Mouse (Mus musculus) midbrain, embryonic 13.5 days (tissue): Measurements from ENCODE around the gene Sult2b1. TPM values are rescaled to one million over a fixed set of nuclear protein-coding genes. Genes with fewer than 3 reads are reported as not detected.

Experiments
- ATAC-seq: fragments of 200-750 bp; cut with Nextera tagmentation; 2 replicates; pipeline ENCODE4 v1.8.0; 2017; ENCODE audit warnings: mild to moderate bottlenecking, moderate TSS enrichment, moderate library complexity
- H3K27ac ChIP-seq: fragments of 300-500 bp; sonication (generic); 2 replicates; pipeline ENCODE4 v1.5.1; 2015; ENCODE audit warnings: inconsistent platforms, mild to moderate bottlenecking, moderate library complexity
- H3K27me3 ChIP-seq: fragments of 300-500 bp; sonication (generic); 2 replicates; pipeline ENCODE4 v1.6.1; 2015; ENCODE audit warnings: mild to moderate bottlenecking, inconsistent platforms
- H3K36me3 ChIP-seq: fragments of 300-500 bp; sonication (generic); 2 replicates; pipeline ENCODE4 v1.6.1; 2015; ENCODE audit warnings: mild to moderate bottlenecking, inconsistent platforms
- H3K4me1 ChIP-seq: fragments of 300-500 bp; sonication (generic); replicated peaks from 2 replicates; pipeline ENCODE4 v1.6.1; 2015; ENCODE audit warnings: inconsistent platforms
- H3K4me2 ChIP-seq: fragments of 300-500 bp; sonication (generic); replicated peaks from 2 replicates; pipeline ENCODE4 v1.6.1; 2015; ENCODE audit warnings: moderate library complexity, mild to moderate bottlenecking, inconsistent platforms
- H3K4me3 ChIP-seq: fragments of 300-500 bp; sonication (generic); replicated peaks from 2 replicates; pipeline ENCODE4 v1.5.1; 2015; ENCODE audit warnings: mild to moderate bottlenecking, inconsistent platforms
- H3K9ac ChIP-seq: fragments of 300-500 bp; sonication (generic); replicated peaks from 2 replicates; pipeline ENCODE4 v1.6.1; 2015; ENCODE audit warnings: mild to moderate bottlenecking, inconsistent platforms
- H3K9me3 ChIP-seq: fragments of 300-500 bp; sonication (generic); 2 replicates; pipeline ENCODE4 v1.6.1; 2016; ENCODE audit warnings: mild to moderate bottlenecking, inconsistent platforms
- WGBS: fragments of 180-500 bp; shearing (Covaris S2); methylation state at CpG from one replicate; pipeline ENCODE4 v1.1.7; 2015; 5-methylcytosine and 5-hydroxymethylcytosine counted together
- polyA plus RNA-seq: library from polyadenylated mRNA; unstranded; fragments of >200 nt; fragmentation: Nextera tagmentation; extraction: Ambion mirVana; gene quantifications from 2 replicates; pipeline ENCODE4 v1.2.1, GENCODE M21; 2015

The Sult2b1 gene
- polyA plus RNA-seq, 1 experiment from 2014 or later: 5.6 TPM

GRCm38 (mm10) chr7:45815323-45815983, 31.0 kb upstream of the Sult2b1 start:
- Histone ChIP-seq H3K36me3 (peaks cover 25% of the 10 kb centered on the region), H3K9me3 (no peaks in the 10 kb centered on the region), H3K4me2 (peak overlapping the region; percentile 53), H3K4me1 (peaks cover 36% of the 10 kb centered on the region), H3K9ac (peak overlapping the region; percentile 19), H3K27me3 (peaks cover 19% of the 10 kb centered on the region), H3K4me3 (peak overlapping the region; percentile 31; the same call in 1 of the 2 replicates), H3K27ac (peak overlapping the region; percentile 70)
- no peak for ATAC-seq
- 18% methylated on average over 10 of the region's 10 CpGs for WGBS

GRCm38 (mm10) chr7:45814841-45815240, 30.4 kb upstream of the Sult2b1 start:
- Histone ChIP-seq H3K36me3 (peaks cover 31% of the 10 kb centered on the region), H3K27me3 (peaks cover 12% of the 10 kb centered on the region), H3K27ac (peak overlapping the region; percentile 70), H3K4me3 (peak overlapping the region; percentile 31), H3K4me1 (peaks cover 36% of the 10 kb centered on the region), H3K4me2 (peak overlapping the region; percentile 53), H3K9me3 (no peaks in the 10 kb centered on the region), H3K9ac (no peak overlapping the region; the same call in 1 of the 2 replicates)
- under 1% methylated on average over 5 of the region's 5 CpGs for WGBS
- no peak for ATAC-seq

GRCm38 (mm10) chr7:45813787-45814779, 29.6 kb upstream of the Sult2b1 start, which contains the start of gene Cyth2:
Gene Cyth2 (minus strand): TSS chr7:45814581.
- WGBS: under 1% methylated on average over 61 of the region's 92 CpGs
- peaks cover 42% of the 10 kb centered on the region for H3K4me1 ChIP-seq
- no peaks in the 10 kb centered on the region for H3K9me3 ChIP-seq
- ATAC-seq: peak; percentile 99
- peaks cover 39% of the 10 kb centered on the region for H3K36me3 ChIP-seq
- peak within 1 kb of the TSS; percentile 94 for H3K4me2 ChIP-seq
- H3K9ac ChIP-seq: peak within 1 kb of the TSS; percentile 99
- peak within 1 kb of the TSS; percentile 100 for H3K27ac ChIP-seq
- H3K4me3 ChIP-seq: peak within 1 kb of the TSS; percentile 91
- H3K27me3 ChIP-seq: peaks cover 9% of the 10 kb centered on the region

GRCm38 (mm10) chr7:45812921-45813320, 28.5 kb upstream of the Sult2b1 start:
- H3K27ac ChIP-seq: peak overlapping the region; percentile 100
- peak overlapping the region; percentile 99 for H3K9ac ChIP-seq
- H3K4me1 ChIP-seq: peaks cover 50% of the 10 kb centered on the region
- WGBS: 85% methylated on average over 8 of the region's 8 CpGs
- peak overlapping the region; percentile 91 for H3K4me3 ChIP-seq
- no peaks in the 10 kb centered on the region for H3K9me3 ChIP-seq
- ATAC-seq: no peak
- H3K36me3 ChIP-seq: peaks cover 50% of the 10 kb centered on the region
- peak overlapping the region; percentile 94 for H3K4me2 ChIP-seq
- H3K27me3 ChIP-seq: no peaks in the 10 kb centered on the region

- no peaks in the 10 kb centered on the region for H3K9me3 ChIP-seq
- ATAC-seq: no peak
- peaks cover 40% of the 10 kb centered on the region for H3K4me1 ChIP-seq
- WGBS: 89% methylated on average over 14 of the region's 14 CpGs
- no peak overlapping the region for H3K4me2 ChIP-seq
- H3K27me3 ChIP-seq: no peaks in the 10 kb centered on the region
- H3K4me3 ChIP-seq: no peak overlapping the region
- no peak overlapping the region for H3K9ac ChIP-seq
- H3K36me3 ChIP-seq: peaks cover 72% of the 10 kb centered on the region
- no peak overlapping the region for H3K27ac ChIP-seq
These were observed 25.0 kb upstream of the Sult2b1 start for GRCm38 (mm10) chr7:45809276-45810075.

- H3K27ac ChIP-seq: peak overlapping the region; percentile 53; the same call in 1 of the 2 replicates
- H3K9ac ChIP-seq: no peak overlapping the region
- H3K4me2 ChIP-seq: no peak overlapping the region
- H3K27me3 ChIP-seq: no peaks in the 10 kb centered on the region
- H3K36me3 ChIP-seq: peaks cover 82% of the 10 kb centered on the region
- 37% methylated on average over 9 of the region's 11 CpGs for WGBS
- H3K4me3 ChIP-seq: no peak overlapping the region
- H3K4me1 ChIP-seq: peaks cover 40% of the 10 kb centered on the region
- no peak for ATAC-seq
- H3K9me3 ChIP-seq: no peaks in the 10 kb centered on the region
These were observed 24.0 kb upstream of the Sult2b1 start for GRCm38 (mm10) chr7:45808471-45808870.

GRCm38 (mm10) chr7:45805941-45806340, 21.5 kb upstream of the Sult2b1 start:
- Histone ChIP-seq H3K9me3 (no peaks in the 10 kb centered on the region), H3K4me1 (peaks cover 23% of the 10 kb centered on the region), H3K27me3 (no peaks in the 10 kb centered on the region), H3K36me3 (peaks cover 87% of the 10 kb centered on the region), H3K9ac (no peak overlapping the region), H3K4me3 (no peak overlapping the region), H3K27ac (peak overlapping the region; percentile 31; the same call in 1 of the 2 replicates), H3K4me2 (no peak overlapping the region)
- 59% methylated on average over 5 of the region's 5 CpGs for WGBS
- no peak for ATAC-seq

GRCm38 (mm10) chr7:45802551-45802950, 18.1 kb upstream of the Sult2b1 start:
- peaks cover 80% of the 10 kb centered on the region for H3K36me3 ChIP-seq
- no peak overlapping the region for H3K4me3 ChIP-seq
- H3K4me2 ChIP-seq: no peak overlapping the region
- no peaks in the 10 kb centered on the region for H3K9me3 ChIP-seq
- H3K9ac ChIP-seq: no peak overlapping the region
- H3K27me3 ChIP-seq: peaks cover 15% of the 10 kb centered on the region; the same call in 1 of the 2 replicates
- 94% methylated on average over 6 of the region's 6 CpGs for WGBS
- H3K27ac ChIP-seq: no peak overlapping the region
- H3K4me1 ChIP-seq: peaks cover 31% of the 10 kb centered on the region
- no peak for ATAC-seq

GRCm38 (mm10) chr7:45801348-45801747, 16.9 kb upstream of the Sult2b1 start:
- peak overlapping the region; percentile 40; the same call in 1 of the 2 replicates for H3K27ac ChIP-seq
- ATAC-seq: peak; percentile 41; the same call in 1 of the 2 replicates
- H3K4me1 ChIP-seq: peaks cover 39% of the 10 kb centered on the region
- no peak overlapping the region for H3K9ac ChIP-seq
- H3K4me3 ChIP-seq: no peak overlapping the region
- WGBS: 3% methylated on average over 12 of the region's 12 CpGs
- H3K36me3 ChIP-seq: peaks cover 78% of the 10 kb centered on the region
- no peaks in the 10 kb centered on the region for H3K9me3 ChIP-seq
- H3K27me3 ChIP-seq: peaks cover 28% of the 10 kb centered on the region
- no peak overlapping the region for H3K4me2 ChIP-seq

- H3K4me2 ChIP-seq: no peak overlapping the region
- H3K4me3 ChIP-seq: no peak overlapping the region
- no peak for ATAC-seq
- 24% methylated on average over 21 of the region's 25 CpGs for WGBS
- H3K9ac ChIP-seq: no peak overlapping the region
- peaks cover 80% of the 10 kb centered on the region for H3K36me3 ChIP-seq
- H3K27ac ChIP-seq: peak overlapping the region; percentile 40; the same call in 1 of the 2 replicates
- H3K9me3 ChIP-seq: no peaks in the 10 kb centered on the region
- H3K4me1 ChIP-seq: peaks cover 34% of the 10 kb centered on the region
- H3K27me3 ChIP-seq: peaks cover 34% of the 10 kb centered on the region
These were observed 16.2 kb upstream of the Sult2b1 start for GRCm38 (mm10) chr7:45800546-45801204.

- Histone ChIP-seq H3K9me3 (no peaks in the 10 kb centered on the region), H3K4me1 (peaks cover 34% of the 10 kb centered on the region), H3K27ac (no peak overlapping the region), H3K27me3 (peaks cover 41% of the 10 kb centered on the region), H3K36me3 (peaks cover 86% of the 10 kb centered on the region), H3K4me2 (no peak overlapping the region), H3K4me3 (no peak overlapping the region), H3K9ac (no peak overlapping the region)
- ATAC-seq: no peak
- 49% methylated on average over 7 of the region's 7 CpGs for WGBS
These were observed 15.5 kb upstream of the Sult2b1 start for GRCm38 (mm10) chr7:45800001-45800400.
